Mouse (Mus musculus) ovary, postnatal 14 days (tissue): ENCODE measurements at regions not wholly inside any gene's neighbourhood (a gene's known extent, or its start where the extent isn't known, plus 50 kb on each side); places are given as distances from the start of the nearest gene placed in this dataset.

Source experiments
- DNase-seq: peaks from one replicate; pipeline ENCODE4 v3.0.0; 2022; ENCODE audit warnings: low spot score

- no peak for DNase-seq
Measured at GRCm38 (mm10) chr19:14670078-14670820, 72.4 kb upstream of the Tle4 start.

GRCm38 (mm10) chr19:14668512-14669181 is 70.8 kb upstream of the Tle4 start:
- DNase-seq = no peak

- DNase-seq = no peak
Measured at GRCm38 (mm10) chr19:14664682-14665417, 67.0 kb upstream of the Tle4 start.

DNA sequence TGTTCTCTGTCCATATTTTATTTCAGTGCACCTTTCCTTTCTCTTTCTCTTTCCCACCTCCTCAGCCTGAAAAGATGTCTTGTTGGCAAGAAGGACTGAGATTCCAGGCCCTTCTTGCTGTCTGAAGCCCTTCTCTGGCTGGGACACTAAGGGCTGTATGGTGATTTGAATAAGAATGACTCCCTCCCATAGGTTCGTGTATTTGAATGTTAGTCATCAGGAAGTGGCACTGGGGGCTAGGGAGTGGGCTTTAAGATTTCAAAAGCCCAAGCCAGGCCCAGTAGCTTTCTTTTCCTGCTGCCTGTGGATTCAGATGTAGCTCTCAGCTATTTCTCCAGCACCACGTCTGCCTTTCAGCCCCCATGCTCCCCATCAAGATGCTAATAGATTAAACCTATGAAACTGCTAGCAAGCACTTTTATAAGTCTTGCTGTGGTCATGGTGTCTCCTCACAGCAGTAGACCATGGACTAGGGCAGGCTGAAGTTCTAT is 66.3 kb upstream of the Tle4 start:
- no peak for DNase-seq

DNA sequence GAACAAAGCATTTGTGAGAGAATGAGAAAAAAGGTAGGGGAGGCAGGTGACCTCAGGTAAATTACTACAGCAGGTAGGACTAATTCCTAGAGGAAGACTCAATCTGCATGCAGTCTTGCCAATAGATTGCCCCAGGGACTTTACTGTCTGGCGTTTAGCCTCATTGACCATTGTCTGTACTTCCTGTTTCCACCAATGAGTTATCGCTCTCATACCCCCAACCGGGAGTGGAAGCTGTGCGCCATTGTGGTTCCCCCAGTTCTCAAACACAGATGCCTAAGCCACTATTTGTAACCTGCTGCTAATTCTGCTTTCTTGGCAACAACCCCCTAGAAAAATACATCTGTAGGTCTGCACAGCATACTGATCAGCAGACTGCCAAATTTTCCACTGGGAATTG is 65.5 kb upstream of the Tle4 start:
- DNase-seq = no peak

DNA sequence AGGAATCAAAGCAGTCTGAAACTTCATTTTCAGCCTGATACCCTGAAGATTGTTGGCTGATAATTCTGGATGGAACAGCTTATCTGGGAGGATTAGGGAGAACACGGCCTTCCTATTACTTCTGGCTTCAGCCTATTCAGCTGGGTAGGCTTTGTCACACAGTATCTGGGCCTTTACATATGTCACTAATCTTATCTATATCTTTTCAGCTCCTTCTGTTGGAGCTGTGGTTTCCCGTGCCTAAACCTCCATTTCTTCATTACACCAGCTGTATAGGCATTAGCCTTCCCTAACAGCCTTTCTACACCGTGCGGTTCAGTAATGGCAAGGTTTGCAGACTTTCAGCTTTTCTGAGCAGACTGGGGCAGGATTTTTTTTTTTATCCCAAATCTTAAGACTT is 61.9 kb upstream of the Tle4 start:
- no peak for DNase-seq

GRCm38 (mm10) chr19:14658479-14658878 is 60.6 kb upstream of the Tle4 start:
- DNase-seq = no peak

DNA sequence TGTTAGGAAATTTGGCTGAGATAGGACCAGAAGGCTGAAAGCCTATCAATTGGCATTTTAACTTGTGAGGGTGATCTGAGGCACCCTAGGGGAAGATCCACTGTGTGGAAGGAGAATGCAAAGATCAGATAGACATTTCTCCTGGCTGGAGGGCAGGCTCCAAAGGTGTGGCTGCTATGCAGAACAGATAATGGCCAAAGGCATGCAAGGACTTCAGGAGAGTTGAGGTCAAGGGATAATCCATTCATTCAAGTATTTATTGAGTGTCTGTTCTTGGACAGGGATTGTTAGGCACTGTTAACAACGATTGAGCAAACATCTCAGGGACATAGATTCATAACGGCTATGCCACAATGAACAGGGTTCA is 58.2 kb upstream of the Tle4 start:
- DNase-seq = no peak

DNA sequence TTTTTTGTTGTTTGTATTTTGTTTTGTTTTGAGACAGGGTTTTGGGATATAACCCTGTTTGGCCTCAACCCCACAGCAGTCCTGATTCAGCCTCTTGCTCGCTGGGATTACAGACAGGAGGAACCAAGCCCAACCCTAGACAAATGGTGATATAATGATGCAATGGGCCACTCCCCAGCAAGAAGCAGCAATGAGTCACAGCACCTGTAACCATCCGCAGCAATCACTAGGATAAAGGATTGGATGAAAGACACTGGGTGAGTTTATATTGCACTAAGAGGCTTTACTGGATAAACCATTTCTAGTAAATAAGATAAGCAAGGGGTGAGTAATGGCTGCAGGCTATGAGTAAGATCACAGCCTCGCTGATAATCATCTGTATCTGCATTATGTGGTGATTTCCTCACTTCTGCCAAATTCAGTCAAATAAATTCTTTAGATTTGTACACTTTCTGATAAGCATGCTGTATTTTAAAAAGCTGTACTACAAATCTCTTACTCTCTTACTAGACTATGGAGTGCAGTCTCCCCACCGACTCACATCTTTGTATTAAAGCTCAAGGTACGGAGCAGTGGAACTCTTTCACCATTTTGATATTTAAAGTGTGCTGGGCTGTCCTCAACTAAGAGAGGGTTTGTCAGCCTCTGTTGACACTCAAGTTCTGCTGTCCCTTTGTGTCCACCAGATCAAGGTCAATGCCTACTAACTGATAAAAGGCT is 57.6 kb upstream of the Tle4 start:
- no peak for DNase-seq
